Mouse (Mus musculus) liver, embryonic 12.5 days (tissue): ENCODE results near the gene Gnai3. TPM values are rescaled to one million over a fixed set of nuclear protein-coding genes. Genes with fewer than 3 reads are reported as not detected.
A peak's percentile ranks its signal among the peaks of the same experiment; 100 is the strongest.

ENCODE experiments used
- ATAC-seq: fragments of 200-750 bp; cut with Nextera tagmentation; 2 replicates; pipeline ENCODE4 v1.8.0; 2017; ENCODE audit warnings: moderate number of reproducible peaks, mild to moderate bottlenecking, moderate library complexity
- H3K27ac ChIP-seq: fragments of 300-500 bp; sonication (generic); 2 replicates; pipeline ENCODE4 v1.5.1; 2016; ENCODE audit warnings: mild to moderate bottlenecking
- H3K27me3 ChIP-seq: fragments of 300-500 bp; sonication (generic); replicated peaks from 2 replicates; pipeline ENCODE4 v1.6.1; 2016; ENCODE audit warnings: mild to moderate bottlenecking, moderate library complexity
- H3K36me3 ChIP-seq: fragments of 300-500 bp; sonication (generic); 2 replicates; pipeline ENCODE4 v1.6.1; 2016; ENCODE audit warnings: mild to moderate bottlenecking, moderate library complexity
- H3K4me1 ChIP-seq: fragments of 300-500 bp; sonication (generic); 2 replicates; pipeline ENCODE4 v1.6.1; 2016
- H3K4me2 ChIP-seq: fragments of 300-500 bp; sonication (generic); 2 replicates; pipeline ENCODE4 v1.6.1; 2016; ENCODE audit warnings: mild to moderate bottlenecking, moderate library complexity
- H3K4me3 ChIP-seq: fragments of 300-500 bp; sonication (generic); 2 replicates; pipeline ENCODE4 v1.5.1; 2016; ENCODE audit warnings: mild to moderate bottlenecking, moderate library complexity
- H3K9ac ChIP-seq: fragments of 300-500 bp; sonication (generic); 2 replicates; pipeline ENCODE4 v1.6.1; 2016; ENCODE audit warnings: mild to moderate bottlenecking, moderate library complexity
- H3K9me3 ChIP-seq: fragments of 300-500 bp; sonication (generic); replicated peaks from 2 replicates; pipeline ENCODE4 v1.6.1; 2016; ENCODE audit warnings: mild to moderate bottlenecking, moderate library complexity
- WGBS: fragments of 180-500 bp; shearing (Covaris S2); methylation state at CpG from one replicate; pipeline ENCODE4 v1.1.7; 2016; ENCODE audit not compliant: insufficient replicate concordance; 5-methylcytosine and 5-hydroxymethylcytosine counted together
- polyA plus RNA-seq: library from polyadenylated mRNA; unstranded; fragments of >200 nt; fragmentation: Nextera tagmentation; extraction: Ambion mirVana; gene quantifications from 2 replicates; pipeline ENCODE4 v1.2.1, GENCODE M21; 2016

Gnai3 gene
- polyA plus RNA-seq, 1 experiment from 2014 or later = 91.7 TPM

GRCm38 (mm10) chr3:108126327-108126726 is 19.6 kb downstream of the Gnai3 start:
- Histone ChIP-seq H3K4me3 (no peak overlapping the region), H3K9me3 (no peaks in the 10 kb centered on the region), H3K4me2 (no peak overlapping the region), H3K36me3 (peaks cover 29% of the 10 kb centered on the region), H3K27me3 (no peaks in the 10 kb centered on the region), H3K9ac (no peak overlapping the region), H3K27ac (no peak overlapping the region), H3K4me1 (peaks cover 71% of the 10 kb centered on the region)
- ATAC-seq = no peak
- WGBS = 82% methylated on average over 3 of the region's 3 CpGs

GRCm38 (mm10) chr3:108124131-108124530 is 21.8 kb downstream of the Gnai3 start:
- no peaks in the 10 kb centered on the region for H3K9me3 ChIP-seq
- no peaks in the 10 kb centered on the region for H3K27me3 ChIP-seq
- H3K27ac ChIP-seq = no peak overlapping the region
- peaks cover 50% of the 10 kb centered on the region for H3K36me3 ChIP-seq
- H3K4me3 ChIP-seq = no peak overlapping the region
- WGBS = 41% methylated on average over 1 of the region's 1 CpGs
- no peak overlapping the region for H3K4me2 ChIP-seq
- peaks cover 49% of the 10 kb centered on the region for H3K4me1 ChIP-seq
- no peak overlapping the region for H3K9ac ChIP-seq
- peak; percentile 35; the same call in 1 of the 2 replicates for ATAC-seq

GRCm38 (mm10) chr3:108123242-108123641 is 22.7 kb downstream of the Gnai3 start:
- ATAC-seq = no peak
- Histone ChIP-seq H3K9me3 (no peaks in the 10 kb centered on the region), H3K36me3 (peaks cover 59% of the 10 kb centered on the region), H3K4me1 (peaks cover 40% of the 10 kb centered on the region), H3K9ac (no peak overlapping the region), H3K27ac (no peak overlapping the region), H3K4me2 (no peak overlapping the region), H3K27me3 (no peaks in the 10 kb centered on the region), H3K4me3 (no peak overlapping the region)
- 89% methylated on average over 5 of the region's 5 CpGs for WGBS

GRCm38 (mm10) chr3:108121101-108121500 is 24.8 kb downstream of the Gnai3 start:
- no peaks in the 10 kb centered on the region for H3K27me3 ChIP-seq
- ATAC-seq = no peak
- WGBS = 80% methylated on average over 3 of the region's 3 CpGs
- no peak overlapping the region for H3K4me3 ChIP-seq
- H3K9ac ChIP-seq = no peak overlapping the region
- peaks cover 79% of the 10 kb centered on the region for H3K36me3 ChIP-seq
- H3K9me3 ChIP-seq = no peaks in the 10 kb centered on the region
- 0 out of 2 replicates have a peak overlapping the region, but pooled peaks have one; percentile 20 for H3K27ac ChIP-seq
- no peak overlapping the region for H3K4me2 ChIP-seq
- peaks cover 23% of the 10 kb centered on the region for H3K4me1 ChIP-seq

GRCm38 (mm10) chr3:108117465-108117864 is 28.5 kb downstream of the Gnai3 start:
- Histone ChIP-seq H3K9ac (no peak overlapping the region), H3K4me3 (no peak overlapping the region), H3K4me2 (no peak overlapping the region), H3K9me3 (no peaks in the 10 kb centered on the region), H3K4me1 (0 out of 2 replicates have a peak, but pooled peaks cover 7% of the 10 kb centered on the region), H3K36me3 (peaks cover 94% of the 10 kb centered on the region), H3K27me3 (no peaks in the 10 kb centered on the region), H3K27ac (no peak overlapping the region)
- ATAC-seq = no peak
- 87% methylated on average over 6 of the region's 6 CpGs for WGBS

GRCm38 (mm10) chr3:108113591-108114289 is 32.2 kb downstream of the Gnai3 start:
- Histone ChIP-seq H3K4me3 (no peak overlapping the region), H3K9me3 (no peaks in the 10 kb centered on the region), H3K27me3 (no peaks in the 10 kb centered on the region), H3K36me3 (peaks cover 95% of the 10 kb centered on the region), H3K4me1 (0 out of 2 replicates have a peak, but pooled peaks cover 7% of the 10 kb centered on the region), H3K27ac (no peak overlapping the region), H3K9ac (no peak overlapping the region), H3K4me2 (no peak overlapping the region)
- ATAC-seq = no peak
- 86% methylated on average over 7 of the region's 7 CpGs for WGBS

GRCm38 (mm10) chr3:108112666-108113065 is 33.3 kb downstream of the Gnai3 start:
- H3K4me1 ChIP-seq = 0 out of 2 replicates have a peak, but pooled peaks cover 7% of the 10 kb centered on the region
- no peak overlapping the region for H3K9ac ChIP-seq
- peaks cover 95% of the 10 kb centered on the region for H3K36me3 ChIP-seq

GRCm38 (mm10) chr3:108112246-108112645 is 33.7 kb downstream of the Gnai3 start:
- WGBS = 65% methylated on average over 7 of the region's 7 CpGs
- Histone ChIP-seq H3K27ac (no peak overlapping the region), H3K27me3 (no peaks in the 10 kb centered on the region), H3K9me3 (no peaks in the 10 kb centered on the region), H3K36me3 (peaks cover 94% of the 10 kb centered on the region), H3K4me3 (no peak overlapping the region), H3K4me2 (no peak overlapping the region), H3K9ac (no peak overlapping the region), H3K4me1 (0 out of 2 replicates have a peak, but pooled peaks cover 7% of the 10 kb centered on the region)
- no peak for ATAC-seq

More at GRCm38 (mm10) chr3:108112666-108113065, 33.3 kb downstream of the Gnai3 start:
- H3K4me3 ChIP-seq = no peak overlapping the region
- no peak for ATAC-seq
- no peaks in the 10 kb centered on the region for H3K27me3 ChIP-seq
- H3K9me3 ChIP-seq = no peaks in the 10 kb centered on the region
- 0 out of 2 replicates have a peak overlapping the region, but pooled peaks have one; percentile 24 for H3K27ac ChIP-seq
- no peak overlapping the region for H3K4me2 ChIP-seq
- WGBS = 63% methylated on average over 4 of the region's 4 CpGs

GRCm38 (mm10) chr3:108111320-108111719 is 34.6 kb downstream of the Gnai3 start:
- Histone ChIP-seq H3K27me3 (no peaks in the 10 kb centered on the region), H3K4me2 (no peak overlapping the region), H3K36me3 (peaks cover 93% of the 10 kb centered on the region), H3K9ac (no peak overlapping the region), H3K9me3 (no peaks in the 10 kb centered on the region), H3K4me1 (peaks cover 14% of the 10 kb centered on the region), H3K4me3 (no peak overlapping the region), H3K27ac (no peak overlapping the region)
- WGBS = 88% methylated on average over 5 of the region's 5 CpGs
- ATAC-seq = no peak

GRCm38 (mm10) chr3:108105281-108105680 is 40.7 kb downstream of the Gnai3 start:
- 23% methylated on average over 3 of the region's 3 CpGs for WGBS
- H3K4me2 ChIP-seq = peak overlapping the region; percentile 39
- H3K4me3 ChIP-seq = no peak overlapping the region
- ATAC-seq = peak; percentile 95
- H3K27me3 ChIP-seq = no peaks in the 10 kb centered on the region
- H3K9me3 ChIP-seq = no peaks in the 10 kb centered on the region
- H3K36me3 ChIP-seq = peaks cover 55% of the 10 kb centered on the region
- H3K27ac ChIP-seq = peak overlapping the region; percentile 49
- peak overlapping the region; percentile 40; the same call in 1 of the 2 replicates for H3K9ac ChIP-seq
- peaks cover 51% of the 10 kb centered on the region for H3K4me1 ChIP-seq

- WGBS = 87% methylated on average over 6 of the region's 6 CpGs
- H3K4me1 ChIP-seq = peaks cover 83% of the 10 kb centered on the region
- no peak overlapping the region for H3K4me2 ChIP-seq
- H3K36me3 ChIP-seq = peaks cover 26% of the 10 kb centered on the region
- no peak overlapping the region for H3K4me3 ChIP-seq
- H3K27me3 ChIP-seq = no peaks in the 10 kb centered on the region
- ATAC-seq = no peak
- H3K9ac ChIP-seq = no peak overlapping the region
- H3K9me3 ChIP-seq = no peaks in the 10 kb centered on the region
- peak overlapping the region; percentile 59; the same call in 1 of the 2 replicates for H3K27ac ChIP-seq
These were observed 43.9 kb downstream of the Gnai3 start for GRCm38 (mm10) chr3:108102075-108102474.

GRCm38 (mm10) chr3:108101594-108101993 is 44.4 kb downstream of the Gnai3 start:
- no peaks in the 10 kb centered on the region for H3K27me3 ChIP-seq
- H3K9ac ChIP-seq = no peak overlapping the region
- H3K36me3 ChIP-seq = peaks cover 21% of the 10 kb centered on the region
- no peak for ATAC-seq
- peaks cover 82% of the 10 kb centered on the region for H3K4me1 ChIP-seq
- WGBS = 61% methylated on average over 3 of the region's 3 CpGs
- H3K4me2 ChIP-seq = no peak overlapping the region
- no peaks in the 10 kb centered on the region for H3K9me3 ChIP-seq
- H3K4me3 ChIP-seq = no peak overlapping the region
- peak overlapping the region; percentile 59 for H3K27ac ChIP-seq
